Mouse (Mus musculus) C2C12 (cell line): ENCODE measurements around the gene Mllt6. TPM values are rescaled to one million over a fixed set of nuclear protein-coding genes. Genes with fewer than 3 reads are reported as not detected.

ENCODE experiments used
- H3K27me3 ChIP-seq: one replicate; pipeline ENCODE4 v1.6.1; 2011; ENCODE audit not compliant: control insufficient read depth, insufficient read depth, insufficient read length
- H3K36me3 ChIP-seq: one replicate; pipeline ENCODE4 v1.6.1; 2011; ENCODE audit not compliant: control insufficient read depth, insufficient read depth
- H3K4me3 ChIP-seq: one replicate; pipeline ENCODE4 v1.5.1; 2011; ENCODE audit warnings: mild to moderate bottlenecking, control low read depth; ENCODE audit not compliant: poor library complexity, insufficient read depth, severe bottlenecking
- H3K79me2 ChIP-seq: one replicate; pipeline ENCODE4 v1.6.1; 2011; ENCODE audit not compliant: control insufficient read depth, insufficient read depth
- H3K79me3 ChIP-seq: one replicate; pipeline ENCODE4 v1.6.1; 2011; ENCODE audit warnings: low read depth, control low read depth
- H3ac ChIP-seq: one replicate; pipeline ENCODE3; 2011; ENCODE audit warnings: low read depth; ENCODE audit not compliant: control insufficient read depth, insufficient read length
- CEBPB ChIP-seq: IDR thresholded peaks from one replicate; pipeline ENCODE4 v1.6.1; 2011; ENCODE audit warnings: low read depth, mild to moderate bottlenecking, control low read depth, moderate library complexity
- CTCF ChIP-seq: IDR thresholded peaks from one replicate; pipeline ENCODE4 v1.5.1; 2011; ENCODE audit not compliant: control insufficient read depth, insufficient read depth, insufficient read length
- FOSL1 ChIP-seq: IDR thresholded peaks from one replicate; pipeline ENCODE4 v1.8.0; 2011; ENCODE audit warnings: mild to moderate bottlenecking, low read length; ENCODE audit not compliant: poor library complexity, insufficient read depth, severe bottlenecking
- MAX ChIP-seq: IDR thresholded peaks from one replicate; pipeline ENCODE4 v1.6.1; 2011; ENCODE audit warnings: mild to moderate bottlenecking, control low read depth
- MYOD1 ChIP-seq: IDR thresholded peaks from one replicate; pipeline ENCODE4 v1.6.1; 2011; ENCODE audit warnings: low read depth; ENCODE audit not compliant: control insufficient read depth, insufficient read length
- MYOG ChIP-seq: IDR thresholded peaks from one replicate; pipeline ENCODE4 v1.6.1; 2011; ENCODE audit not compliant: control insufficient read depth, insufficient read length; ENCODE audit errors: extremely low read depth
- USF1 ChIP-seq: IDR thresholded peaks from one replicate; pipeline ENCODE4 v1.6.1; 2011; ENCODE audit warnings: low read depth, mild to moderate bottlenecking, control low read depth, moderate library complexity
- long read RNA-seq, 2 experiments: library from polyadenylated mRNA; unstranded; transcript quantifications; one replicate each; pipeline ENCODE4 v2.0.0; 2019 to 2020
- polyA plus RNA-seq: library from polyadenylated mRNA; unstranded; fragments of >200 nt; fragmentation: generic; extraction: Trizol; gene quantifications from one replicate; pipeline ENCODE4 v1.2.1, GENCODE M21; 2012; ENCODE audit warnings: missing spikeins

Mllt6 gene
- 12.5 TPM for polyA plus RNA-seq
- long read RNA-seq, experiment 1, partial matches to known transcripts = 0 of 6 reads
- long read RNA-seq, experiment 1, other reads (novel, unspliced or antisense) = 6 of 6 reads
- long read RNA-seq, experiment 2, partial matches to known transcripts = 3 of 6 reads
- long read RNA-seq, experiment 2, other reads (novel, unspliced or antisense) = 3 of 6 reads

DNA sequence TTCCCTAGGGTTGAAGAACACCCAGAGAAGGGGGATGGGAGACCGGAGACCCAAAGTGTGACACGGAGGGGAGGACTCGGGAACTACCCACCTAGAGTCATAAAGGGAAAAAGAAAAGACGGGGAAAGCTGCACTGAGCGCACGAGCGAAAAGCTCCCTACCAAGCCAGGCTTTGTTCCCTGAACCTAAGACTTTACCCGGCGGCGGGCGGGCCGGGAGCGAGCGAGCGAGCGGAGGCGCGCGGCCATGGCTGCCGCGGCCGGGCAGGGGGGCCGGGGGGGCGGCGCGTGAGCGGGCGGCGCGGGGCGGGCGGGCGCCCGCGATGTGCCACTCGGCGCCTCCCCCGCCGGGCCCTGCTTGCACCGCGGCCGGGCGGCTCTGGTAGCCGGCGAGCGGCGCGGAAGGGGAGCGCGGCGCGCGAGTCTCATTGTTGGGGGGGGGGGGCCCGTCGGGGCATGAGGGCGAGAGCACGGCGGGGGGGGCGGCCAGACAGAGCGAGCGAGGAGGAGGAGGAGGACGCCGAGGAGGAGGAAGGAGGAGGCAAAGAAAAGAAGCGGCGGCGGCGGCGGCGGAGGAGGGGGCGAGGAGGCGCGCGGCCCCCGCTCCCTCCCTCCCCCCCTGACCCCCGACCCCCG lies at the start of gene Mllt6:
TSS of gene Mllt6 (plus strand) at position 522 of the 635 bp plus-strand sequence.
- Histone ChIP-seq H3ac (peak within 1 kb of the TSS; percentile 72), H3K4me3 (peak within 1 kb of the TSS; percentile 57), H3K27me3 (no peaks in the 10 kb centered on the region), H3K79me3 (peaks cover 25% of the 10 kb centered on the region), H3K36me3 (peaks cover 19% of the 10 kb centered on the region), H3K79me2 (peaks cover 54% of the 10 kb centered on the region)
- TF ChIP-seq USF1 = no peak
- TF ChIP-seq MYOD1 = no peak
- no peak for TF ChIP-seq MAX
- TF ChIP-seq CEBPB = no peak

DNA sequence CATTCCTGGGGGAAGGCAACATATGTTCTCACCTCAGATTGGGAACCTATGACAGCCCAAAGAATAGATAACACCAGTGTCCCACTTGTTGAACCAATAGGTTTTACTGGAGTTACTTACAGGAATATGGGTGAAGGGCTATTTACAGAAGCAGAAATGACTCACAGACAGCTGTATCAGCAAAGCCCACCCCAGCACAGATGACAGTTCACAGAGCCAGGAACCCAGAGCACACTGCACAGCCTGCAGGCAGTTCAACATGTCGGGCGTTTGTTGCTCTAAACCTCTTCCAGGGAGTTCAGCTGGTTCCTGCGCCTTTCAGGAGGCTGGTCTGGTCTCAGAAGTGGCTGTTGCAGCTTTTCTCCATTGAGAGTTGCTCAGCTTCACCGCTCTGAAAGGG lies 47.9 kb upstream of the Mllt6 start:
- no peaks in the 10 kb centered on the region for H3K79me3 ChIP-seq
- no peak overlapping the region for H3ac ChIP-seq
- TF ChIP-seq CTCF = no peak
- no peak for TF ChIP-seq MAX
- TF ChIP-seq FOSL1 = no peak
- no peak for TF ChIP-seq MYOD1
- TF ChIP-seq USF1 = no peak
- no peak for TF ChIP-seq CEBPB
- TF ChIP-seq MYOG = no peak
- no peaks in the 10 kb centered on the region for H3K79me2 ChIP-seq
- no peaks in the 10 kb centered on the region for H3K36me3 ChIP-seq
- H3K4me3 ChIP-seq = no peak overlapping the region
- peaks cover 65% of the 10 kb centered on the region for H3K27me3 ChIP-seq

- Histone ChIP-seq H3K79me3 (no peaks in the 10 kb centered on the region), H3K4me3 (no peak overlapping the region), H3K36me3 (no peaks in the 10 kb centered on the region), H3ac (no peak overlapping the region), H3K79me2 (no peaks in the 10 kb centered on the region), H3K27me3 (peaks cover 39% of the 10 kb centered on the region)
- TF ChIP-seq MAX (no peak), CEBPB (no peak), USF1 (no peak), FOSL1 (no peak), MYOG (no peak), CTCF (no peak), MYOD1 (no peak)
Observed at GRCm38 (mm10) chr11:97618368-97618767, 44.8 kb upstream of the Mllt6 start.

GRCm38 (mm10) chr11:97619391-97619795 lies 43.8 kb upstream of the Mllt6 start:
- Histone ChIP-seq H3K27me3 (peaks cover 35% of the 10 kb centered on the region), H3K79me2 (no peaks in the 10 kb centered on the region), H3K79me3 (no peaks in the 10 kb centered on the region), H3K4me3 (no peak overlapping the region), H3ac (no peak overlapping the region), H3K36me3 (no peaks in the 10 kb centered on the region)
- TF ChIP-seq CTCF = peak; percentile 58
- TF ChIP-seq CEBPB = no peak

DNA sequence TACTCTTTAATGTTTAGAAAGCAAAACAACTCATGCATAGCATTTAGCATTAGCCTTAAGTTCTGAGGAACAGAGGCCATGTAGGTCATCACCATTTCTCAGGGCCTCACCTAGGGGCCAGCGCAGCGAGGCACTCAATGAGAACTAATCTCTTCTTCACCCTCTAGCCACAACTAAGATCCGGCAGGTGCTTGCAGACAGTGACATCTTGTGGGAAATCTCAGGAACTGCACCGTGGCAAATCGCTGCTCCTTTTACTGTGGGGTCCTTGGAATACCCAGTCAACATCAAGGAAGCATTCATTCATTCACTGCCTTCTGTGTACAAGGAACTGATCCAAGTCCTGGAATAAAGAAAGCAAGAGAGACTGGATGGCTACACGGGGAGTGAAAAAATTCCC lies 40.8 kb upstream of the Mllt6 start:
- Histone ChIP-seq H3K79me3 (no peaks in the 10 kb centered on the region), H3K4me3 (no peak overlapping the region), H3K27me3 (peaks cover 11% of the 10 kb centered on the region), H3K79me2 (no peaks in the 10 kb centered on the region), H3K36me3 (no peaks in the 10 kb centered on the region), H3ac (no peak overlapping the region)
- TF ChIP-seq USF1 (no peak), MAX (peak; percentile 38), CTCF (peak; percentile 82), MYOD1 (no peak), FOSL1 (no peak), MYOG (no peak), CEBPB (no peak)

DNA sequence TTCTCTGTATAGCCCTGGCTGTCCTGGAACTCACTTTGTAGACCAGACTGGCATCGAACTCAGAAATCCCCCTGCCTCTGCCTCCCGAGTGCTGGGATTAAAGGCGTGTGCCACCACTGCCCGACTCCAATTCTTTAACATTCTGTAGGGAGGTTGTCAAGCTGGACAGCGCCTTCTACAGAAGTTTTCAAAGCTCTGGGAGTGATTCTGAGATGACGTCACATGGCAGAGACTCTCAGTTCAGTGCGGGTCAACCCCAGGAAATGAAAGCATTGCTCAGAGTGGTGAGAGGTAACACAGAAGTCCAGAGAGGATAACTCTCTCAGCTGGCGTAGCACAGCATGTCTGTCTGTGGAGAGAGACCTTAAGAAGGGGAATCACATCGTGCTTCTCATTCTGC lies 40.0 kb upstream of the Mllt6 start:
- TF ChIP-seq CTCF = no peak
- peak; percentile 4 for TF ChIP-seq USF1
- H3K79me3 ChIP-seq = no peaks in the 10 kb centered on the region
- H3ac ChIP-seq = no peak overlapping the region
- peaks cover 8% of the 10 kb centered on the region for H3K27me3 ChIP-seq
- no peak overlapping the region for H3K4me3 ChIP-seq
- no peaks in the 10 kb centered on the region for H3K79me2 ChIP-seq
- no peaks in the 10 kb centered on the region for H3K36me3 ChIP-seq
